Mouse (Mus musculus): ENCODE measurements around the gene 6330409D20Rik. TPM values are rescaled to one million over a fixed set of nuclear protein-coding genes. Genes with fewer than 3 reads are reported as not detected.

The 6330409D20Rik gene
- polyA plus RNA-seq, 1 experiment from 2014 or later: 2.8 TPM

GRCm38 (mm10) chr2:32771886-32772285 is 31.1 kb upstream of the 6330409D20Rik start:
- ATAC-seq (ENCODE audit: low FRiP score, low read depth): no peak
- Histone ChIP-seq H3K9ac (replicated peaks) (no peak overlapping the region), H3K27me3 (peaks cover 23% of the 10 kb centered on the region; the same call in 1 of the 2 replicates), H3K4me1 (peaks cover 26% of the 10 kb centered on the region), H3K36me3 (no peaks in the 10 kb centered on the region), H3K4me2 (replicated peaks) (no peak overlapping the region), H3K4me3 (no peak overlapping the region), H3K27ac (replicated peaks) (no peak overlapping the region), H3K9me3 (no peaks in the 10 kb centered on the region)
- WGBS: 36% methylated on average over 12 of the region's 12 CpGs

GRCm38 (mm10) chr2:32769327-32770085 is 28.7 kb upstream of the 6330409D20Rik start:
- 51% methylated on average over 5 of the region's 5 CpGs for WGBS
- H3K27ac ChIP-seq (replicated peaks): no peak overlapping the region
- H3K9me3 ChIP-seq: no peaks in the 10 kb centered on the region
- H3K4me3 ChIP-seq: no peak overlapping the region
- H3K4me1 ChIP-seq: peaks cover 13% of the 10 kb centered on the region
- H3K9ac ChIP-seq (replicated peaks): no peak overlapping the region
- ATAC-seq (ENCODE audit: low FRiP score, low read depth): no peak
- no peak overlapping the region for H3K4me2 ChIP-seq (replicated peaks)
- peaks cover 13% of the 10 kb centered on the region; the same call in 1 of the 2 replicates for H3K27me3 ChIP-seq
- no peaks in the 10 kb centered on the region for H3K36me3 ChIP-seq

DNA sequence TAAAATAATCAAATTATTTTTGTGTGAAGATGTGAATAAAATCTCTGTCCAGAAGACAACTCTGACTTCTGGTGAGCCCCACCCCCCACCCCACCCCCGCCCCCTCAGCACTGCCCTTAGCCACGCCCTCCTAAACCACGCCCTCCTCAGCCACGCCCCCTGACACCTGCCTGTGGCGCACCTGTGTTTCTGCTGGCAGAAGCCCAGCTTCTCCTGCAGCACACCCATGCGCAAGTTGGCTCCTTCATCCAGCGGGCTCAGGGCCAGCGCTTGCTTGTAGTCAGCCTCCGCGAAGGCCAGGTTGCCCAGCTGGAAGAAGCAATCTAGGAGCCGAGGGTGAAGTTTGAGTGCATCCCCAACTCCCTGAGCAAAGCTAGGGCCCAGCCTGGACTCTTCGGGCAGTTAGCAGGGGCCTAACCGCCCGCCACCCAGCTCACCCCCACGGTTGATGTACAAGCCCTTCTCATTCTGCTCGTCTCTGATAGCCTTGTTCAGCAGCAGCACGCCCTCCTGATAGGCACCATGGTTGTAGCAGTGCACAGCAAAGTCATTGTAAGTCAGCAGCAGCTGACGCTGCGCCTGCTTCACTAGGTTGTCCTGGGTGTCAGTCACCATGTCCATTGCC is 28.0 kb upstream of the 6330409D20Rik start:
- ATAC-seq (ENCODE audit: low FRiP score, low read depth): no peak
- no peak overlapping the region for H3K4me2 ChIP-seq (replicated peaks)
- peaks cover 11% of the 10 kb centered on the region; the same call in 1 of the 2 replicates for H3K27me3 ChIP-seq
- WGBS: 48% methylated on average over 19 of the region's 19 CpGs
- H3K4me3 ChIP-seq: no peak overlapping the region
- peaks cover 13% of the 10 kb centered on the region for H3K4me1 ChIP-seq
- no peak overlapping the region for H3K27ac ChIP-seq (replicated peaks)
- H3K36me3 ChIP-seq: no peaks in the 10 kb centered on the region
- H3K9ac ChIP-seq (replicated peaks): no peak overlapping the region
- no peaks in the 10 kb centered on the region for H3K9me3 ChIP-seq

- no peak for ATAC-seq (ENCODE audit: low FRiP score, low read depth)
- Histone ChIP-seq H3K4me3 (no peak overlapping the region), H3K27me3 (peaks cover 8% of the 10 kb centered on the region; the same call in 1 of the 2 replicates), H3K27ac (replicated peaks) (no peak overlapping the region), H3K9me3 (no peaks in the 10 kb centered on the region), H3K9ac (replicated peaks) (no peak overlapping the region), H3K36me3 (peaks cover 6% of the 10 kb centered on the region), H3K4me1 (peaks cover 13% of the 10 kb centered on the region), H3K4me2 (replicated peaks) (no peak overlapping the region)
- 82% methylated on average over 12 of the region's 12 CpGs for WGBS
Measured at GRCm38 (mm10) chr2:32767241-32767640, 26.4 kb upstream of the 6330409D20Rik start.

- Histone ChIP-seq H3K4me3 (no peak overlapping the region), H3K9me3 (no peaks in the 10 kb centered on the region), H3K27ac (replicated peaks) (no peak overlapping the region), H3K36me3 (peaks cover 29% of the 10 kb centered on the region), H3K4me2 (replicated peaks) (no peak overlapping the region), H3K9ac (replicated peaks) (no peak overlapping the region), H3K4me1 (peaks cover 12% of the 10 kb centered on the region), H3K27me3 (no peaks in the 10 kb centered on the region; the same call in 1 of the 2 replicates)
- 87% methylated on average over 3 of the region's 3 CpGs for WGBS
- no peak for ATAC-seq (ENCODE audit: low FRiP score, low read depth)
Measured at GRCm38 (mm10) chr2:32763353-32763752, 22.5 kb upstream of the 6330409D20Rik start.

DNA sequence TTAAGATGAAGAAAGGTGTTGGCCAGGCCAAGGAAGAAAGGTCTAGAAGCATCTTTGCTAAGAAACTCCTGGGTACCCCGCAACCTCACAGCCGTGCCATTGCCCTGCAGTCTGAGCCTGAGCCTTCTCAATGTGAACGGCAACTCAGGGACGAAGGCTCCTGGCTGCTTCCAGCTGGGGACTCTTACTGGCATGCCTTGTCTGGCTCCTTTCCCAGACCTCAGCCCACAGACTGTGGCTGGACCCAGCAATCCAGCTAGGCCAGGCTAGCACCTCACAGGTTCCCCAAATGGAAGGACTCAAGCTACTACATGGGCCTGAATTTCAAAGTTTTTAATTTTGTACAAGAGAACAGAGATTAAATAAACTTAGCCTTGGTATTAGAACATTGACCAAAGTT is 21.0 kb upstream of the 6330409D20Rik start:
- ATAC-seq (ENCODE audit: low FRiP score, low read depth): no peak
- no peak overlapping the region for H3K9ac ChIP-seq (replicated peaks)
- H3K9me3 ChIP-seq: no peaks in the 10 kb centered on the region
- H3K4me3 ChIP-seq: no peak overlapping the region
- 92% methylated on average over 4 of the region's 4 CpGs for WGBS
- no peaks in the 10 kb centered on the region; the same call in 1 of the 2 replicates for H3K27me3 ChIP-seq
- no peak overlapping the region for H3K4me2 ChIP-seq (replicated peaks)
- H3K27ac ChIP-seq (replicated peaks): no peak overlapping the region
- H3K36me3 ChIP-seq: peaks cover 29% of the 10 kb centered on the region
- H3K4me1 ChIP-seq: peaks cover 8% of the 10 kb centered on the region

- H3K9ac ChIP-seq (replicated peaks): no peak overlapping the region
- H3K27ac ChIP-seq (replicated peaks): no peak overlapping the region
- no peak overlapping the region for H3K4me2 ChIP-seq (replicated peaks)
- H3K4me1 ChIP-seq: peaks cover 9% of the 10 kb centered on the region
- no peaks in the 10 kb centered on the region for H3K9me3 ChIP-seq
- no peaks in the 10 kb centered on the region; the same call in 1 of the 2 replicates for H3K27me3 ChIP-seq
- H3K36me3 ChIP-seq: peaks cover 29% of the 10 kb centered on the region
- ATAC-seq (ENCODE audit: low FRiP score, low read depth): no peak
- H3K4me3 ChIP-seq: no peak overlapping the region
- WGBS: 91% methylated on average over 14 of the region's 14 CpGs
Measured at GRCm38 (mm10) chr2:32761361-32761760, 20.5 kb upstream of the 6330409D20Rik start.

DNA sequence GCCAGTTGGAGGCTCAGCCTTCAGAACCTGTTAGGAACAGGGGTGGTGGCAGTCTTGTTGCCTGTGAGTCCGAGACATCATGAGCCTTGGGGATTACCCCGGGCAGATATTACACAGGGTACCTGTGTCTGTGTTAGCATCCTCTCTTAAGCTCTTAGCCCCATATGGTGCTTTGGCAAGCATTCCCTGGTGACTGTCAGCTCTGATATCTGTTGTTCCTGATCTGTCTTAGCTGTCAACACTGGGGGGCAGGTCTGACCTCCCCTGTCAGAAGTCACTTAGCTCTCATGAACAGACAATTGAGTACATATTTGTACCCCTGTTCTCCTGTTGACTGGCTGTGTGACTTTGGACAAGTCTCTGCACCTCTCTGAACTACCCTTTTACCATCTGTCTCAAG is 18.2 kb upstream of the 6330409D20Rik start:
- H3K27ac ChIP-seq (replicated peaks): no peak overlapping the region
- peaks cover 9% of the 10 kb centered on the region for H3K4me1 ChIP-seq
- peaks cover 40% of the 10 kb centered on the region for H3K36me3 ChIP-seq
- H3K4me3 ChIP-seq: no peak overlapping the region
- no peaks in the 10 kb centered on the region; the same call in 1 of the 2 replicates for H3K27me3 ChIP-seq
- 90% methylated on average over 2 of the region's 2 CpGs for WGBS
- H3K9ac ChIP-seq (replicated peaks): 0 out of 2 replicates have a peak overlapping the region, but pooled peaks have one; percentile 15
- no peak overlapping the region for H3K4me2 ChIP-seq (replicated peaks)
- no peaks in the 10 kb centered on the region for H3K9me3 ChIP-seq
- no peak for ATAC-seq (ENCODE audit: low FRiP score, low read depth)

DNA sequence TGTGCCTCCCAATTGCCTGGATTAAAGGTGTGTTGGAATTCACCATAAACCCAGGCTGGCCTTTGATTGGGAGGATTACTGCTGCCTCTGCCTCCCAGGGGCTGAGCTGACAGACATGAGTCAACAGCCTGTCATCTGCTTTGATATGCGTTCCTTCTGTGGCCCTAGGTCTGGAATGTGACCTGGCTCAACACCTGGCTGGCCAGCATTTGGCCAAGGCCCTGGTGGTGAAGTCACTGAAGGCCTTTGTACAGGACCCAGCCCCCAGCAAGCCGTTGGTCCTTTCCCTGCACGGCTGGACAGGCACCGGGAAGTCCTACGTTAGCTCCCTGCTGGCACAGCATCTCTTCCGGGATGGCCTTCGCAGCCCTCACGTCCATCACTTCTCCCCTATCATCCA is 17.7 kb upstream of the 6330409D20Rik start:
- WGBS: 80% methylated on average over 8 of the region's 8 CpGs
- Histone ChIP-seq H3K4me1 (peaks cover 9% of the 10 kb centered on the region), H3K4me3 (no peak overlapping the region), H3K27me3 (peaks cover 1% of the 10 kb centered on the region; the same call in 1 of the 2 replicates), H3K4me2 (replicated peaks) (no peak overlapping the region), H3K27ac (replicated peaks) (no peak overlapping the region), H3K36me3 (peaks cover 43% of the 10 kb centered on the region), H3K9me3 (no peaks in the 10 kb centered on the region), H3K9ac (replicated peaks) (0 out of 2 replicates have a peak overlapping the region, but pooled peaks have one; percentile 15)
- ATAC-seq (ENCODE audit: low FRiP score, low read depth): no peak

GRCm38 (mm10) chr2:32757056-32757845 is 16.4 kb upstream of the 6330409D20Rik start, which contains the start of gene Tor2a:
TSS of gene Tor2a (plus strand) at chr2:32757234.
- peak; percentile 91 for ATAC-seq (ENCODE audit: low FRiP score, low read depth)
- H3K27ac ChIP-seq (replicated peaks): peak within 1 kb of the TSS; percentile 87
- peak within 1 kb of the TSS; percentile 69 for H3K4me3 ChIP-seq
- peak within 1 kb of the TSS; percentile 56 for H3K4me2 ChIP-seq (replicated peaks)
- peaks cover 14% of the 10 kb centered on the region for H3K27me3 ChIP-seq
- under 1% methylated on average over 66 of the region's 66 CpGs for WGBS
- H3K9ac ChIP-seq (replicated peaks): peak within 1 kb of the TSS; percentile 77
- H3K36me3 ChIP-seq: peaks cover 46% of the 10 kb centered on the region
- H3K9me3 ChIP-seq: no peaks in the 10 kb centered on the region
- peaks cover 10% of the 10 kb centered on the region for H3K4me1 ChIP-seq

DNA sequence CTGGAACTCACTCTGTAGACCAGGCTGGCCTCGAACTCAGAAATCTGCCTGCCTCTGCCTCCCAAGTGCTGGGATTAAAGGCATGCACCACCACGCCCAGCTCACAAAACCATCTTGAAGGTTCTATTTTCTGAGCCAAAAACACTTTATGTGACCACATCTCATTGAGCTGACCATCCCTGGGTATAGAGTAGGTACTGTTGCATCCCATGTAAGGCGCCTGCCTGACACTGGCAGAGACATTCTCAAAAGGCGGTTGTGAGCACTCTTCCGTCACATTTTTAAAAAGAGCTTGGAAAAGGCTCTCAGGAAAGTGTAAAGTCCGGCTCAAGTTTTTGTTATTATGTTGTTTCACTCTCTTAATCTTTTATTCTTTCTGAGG is 15.8 kb upstream of the 6330409D20Rik start:
- Histone ChIP-seq H3K27me3 (peaks cover 16% of the 10 kb centered on the region), H3K4me2 (replicated peaks) (peak overlapping the region; percentile 35), H3K9ac (replicated peaks) (no peak overlapping the region), H3K4me1 (peaks cover 16% of the 10 kb centered on the region), H3K9me3 (no peaks in the 10 kb centered on the region), H3K4me3 (peak overlapping the region; percentile 69), H3K27ac (replicated peaks) (no peak overlapping the region), H3K36me3 (peaks cover 40% of the 10 kb centered on the region)
- ATAC-seq (ENCODE audit: low FRiP score, low read depth): peak; percentile 50
- WGBS: 31% methylated on average over 6 of the region's 6 CpGs
